Mouse (Mus musculus) T-cell, adult 2 months (primary cell): ENCODE data around the gene Runx3.
"Not testable (repeated sequence)": the region's sequence is repeated elsewhere in the genome, so short reads cannot be mapped to it uniquely, and the experiment has no call there.

Experiments used
- DNase-seq: peaks from one replicate; pipeline ENCODE4 v3.0.0; 2022; ENCODE audit warnings: low spot score

Gene Runx3

GRCm38 (mm10) chr4:135171304-135171875 is 50.9 kb downstream of the Runx3 start:
- no peak for DNase-seq

- DNase-seq: no peak
Observed at GRCm38 (mm10) chr4:135175406-135176120, 55.1 kb downstream of the Runx3 start.

GRCm38 (mm10) chr4:135177568-135177967 is 57.1 kb downstream of the Runx3 start:
- DNase-seq: no peak

GRCm38 (mm10) chr4:135179077-135179481 is 58.6 kb downstream of the Runx3 start:
- DNase-seq: peak; percentile 59

GRCm38 (mm10) chr4:135181819-135182218 is 61.4 kb downstream of the Runx3 start:
- DNase-seq: no peak

- DNase-seq: not testable (repeated sequence)
Observed at GRCm38 (mm10) chr4:135184277-135184676, 63.8 kb downstream of the Runx3 start.

- DNase-seq: no peak
Observed at GRCm38 (mm10) chr4:135189452-135190008, 69.1 kb downstream of the Runx3 start.

- DNase-seq: no peak
Observed at GRCm38 (mm10) chr4:135190364-135190763, 69.9 kb downstream of the Runx3 start.

- DNase-seq: no peak
Observed at GRCm38 (mm10) chr4:135191185-135191584, 70.7 kb downstream of the Runx3 start.

GRCm38 (mm10) chr4:135191604-135192003 is 71.2 kb downstream of the Runx3 start:
- DNase-seq: no peak

- no peak for DNase-seq
Observed at GRCm38 (mm10) chr4:135192841-135193240, 72.4 kb downstream of the Runx3 start.

- peak; percentile 67 for DNase-seq
Observed at GRCm38 (mm10) chr4:135197857-135198256, 77.4 kb downstream of the Runx3 start.

GRCm38 (mm10) chr4:135201771-135202170 is 81.3 kb downstream of the Runx3 start:
- no peak for DNase-seq

GRCm38 (mm10) chr4:135203279-135203678 is 82.8 kb downstream of the Runx3 start:
- peak; percentile 77 for DNase-seq

- no peak for DNase-seq
Observed at GRCm38 (mm10) chr4:135203806-135204560, 83.5 kb downstream of the Runx3 start.

GRCm38 (mm10) chr4:135204666-135205065 is 84.2 kb downstream of the Runx3 start:
- DNase-seq: no peak

- DNase-seq: no peak
Observed at GRCm38 (mm10) chr4:135205254-135205653, 84.8 kb downstream of the Runx3 start.

- DNase-seq: peak; percentile 90
Observed at GRCm38 (mm10) chr4:135205711-135206600, 85.5 kb downstream of the Runx3 start.

GRCm38 (mm10) chr4:135209846-135210245 is 89.4 kb downstream of the Runx3 start:
- no peak for DNase-seq

GRCm38 (mm10) chr4:135219652-135220051 is 99.2 kb downstream of the Runx3 start:
- peak; percentile 69 for DNase-seq

GRCm38 (mm10) chr4:135220641-135221040 is 100.2 kb downstream of the Runx3 start:
- no peak for DNase-seq
